Mouse (Mus musculus): Measurements from ENCODE around the gene Gprc6a.

DNA sequence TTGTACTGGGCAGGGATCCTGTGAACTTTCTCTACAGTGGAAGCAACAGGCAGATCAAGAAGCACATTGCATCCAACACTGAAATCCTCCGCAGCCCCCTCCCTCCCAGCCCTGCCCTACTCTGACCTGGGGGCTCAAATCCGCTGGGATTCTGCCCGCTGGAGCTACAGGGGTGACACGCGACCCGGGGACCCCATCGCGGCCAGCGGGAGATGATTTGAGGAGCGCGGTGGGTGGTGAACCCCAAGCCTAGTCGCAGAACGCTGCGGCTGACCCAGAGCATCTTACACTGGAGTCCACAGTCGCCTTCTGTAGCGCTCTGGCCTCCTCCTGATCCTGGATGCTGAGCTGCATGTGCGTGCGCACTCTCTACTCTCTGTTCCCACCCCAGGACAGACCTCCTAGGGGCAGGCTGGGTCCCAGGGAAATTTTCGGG lies 41.1 kb downstream of the Gprc6a start, which contains the start of gene Fam162b:
- TF ChIP-seq CTCF (IDR thresholded peaks at IDR 0.05) (no peak), POLR2A (IDR thresholded peaks at IDR 0.05; ENCODE audit: insufficient read depth, low read depth, low read length) (no peak), EP300 (IDR thresholded peaks at IDR 0.05; ENCODE audit: insufficient read depth, low read depth, low read length) (no peak)
